Mouse (Mus musculus): Measurements from ENCODE around the gene Plekha7. TPM values are rescaled to one million over a fixed set of nuclear protein-coding genes. Genes with fewer than 3 reads are reported as not detected.

Plekha7 gene
- polyA plus RNA-seq, 1 experiment from 2014 or later, result 6.5 TPM

GRCm38 (mm10) chr7:116308632-116308991 lies 436 bp upstream of the Plekha7 start:
- 0 out of 2 replicates have a peak, but pooled peaks have one; percentile 4 for ATAC-seq (ENCODE audit: low FRiP score)
- H3K36me3 ChIP-seq, result no peaks in the 10 kb centered on the region
- 0 out of 2 replicates have a peak overlapping the region, but pooled peaks have one; percentile 72 for H3K9ac ChIP-seq
- no peaks in the 10 kb centered on the region for H3K9me3 ChIP-seq
- 2% methylated on average over 15 of the region's 16 CpGs for WGBS
- peak overlapping the region; percentile 99 for H3K4me2 ChIP-seq
- H3K4me3 ChIP-seq, result peak overlapping the region; percentile 75
- H3K27me3 ChIP-seq, result peaks cover 34% of the 10 kb centered on the region
- H3K27ac ChIP-seq, result no peak overlapping the region
- peaks cover 26% of the 10 kb centered on the region for H3K4me1 ChIP-seq (replicated peaks)

- Histone ChIP-seq H3K4me3 (peak overlapping the region; percentile 75), H3K9me3 (no peaks in the 10 kb centered on the region), H3K27ac (peak overlapping the region; percentile 64; the same call in 1 of the 2 replicates), H3K4me2 (peak overlapping the region; percentile 99), H3K27me3 (peaks cover 34% of the 10 kb centered on the region), H3K9ac (peak overlapping the region; percentile 72), H3K4me1 (replicated peaks) (peaks cover 26% of the 10 kb centered on the region), H3K36me3 (no peaks in the 10 kb centered on the region)
- WGBS, result under 1% methylated on average over 49 of the region's 63 CpGs
- peak; percentile 86 for ATAC-seq (ENCODE audit: low FRiP score)
Observed at GRCm38 (mm10) chr7:116307099-116307870, 891 bp downstream of the Plekha7 start.

GRCm38 (mm10) chr7:116306601-116307000 lies 1.6 kb downstream of the Plekha7 start:
- Histone ChIP-seq H3K27me3 (peaks cover 34% of the 10 kb centered on the region), H3K27ac (no peak overlapping the region), H3K9me3 (no peaks in the 10 kb centered on the region), H3K9ac (no peak overlapping the region), H3K4me1 (replicated peaks) (peaks cover 26% of the 10 kb centered on the region), H3K36me3 (no peaks in the 10 kb centered on the region), H3K4me2 (peak overlapping the region; percentile 99), H3K4me3 (peak overlapping the region; percentile 75)
- no peak for ATAC-seq (ENCODE audit: low FRiP score)
- WGBS, result 7% methylated on average over 5 of the region's 5 CpGs

GRCm38 (mm10) chr7:116301661-116302311 lies 6.4 kb downstream of the Plekha7 start:
- no peak overlapping the region for H3K4me3 ChIP-seq
- ATAC-seq (ENCODE audit: low FRiP score), result no peak
- H3K36me3 ChIP-seq, result no peaks in the 10 kb centered on the region
- no peak overlapping the region for H3K9ac ChIP-seq
- WGBS, result 94% methylated on average over 5 of the region's 5 CpGs
- peaks cover 17% of the 10 kb centered on the region for H3K27me3 ChIP-seq
- H3K27ac ChIP-seq, result no peak overlapping the region
- no peaks in the 10 kb centered on the region for H3K9me3 ChIP-seq
- H3K4me2 ChIP-seq, result no peak overlapping the region
- peaks cover 8% of the 10 kb centered on the region for H3K4me1 ChIP-seq (replicated peaks)

GRCm38 (mm10) chr7:116301144-116301543 lies 7.0 kb downstream of the Plekha7 start:
- WGBS, result 87% methylated on average over 4 of the region's 4 CpGs
- Histone ChIP-seq H3K27me3 (peaks cover 11% of the 10 kb centered on the region; the same call in 1 of the 2 replicates), H3K36me3 (no peaks in the 10 kb centered on the region), H3K27ac (no peak overlapping the region), H3K4me3 (no peak overlapping the region), H3K9me3 (no peaks in the 10 kb centered on the region), H3K9ac (no peak overlapping the region), H3K4me2 (no peak overlapping the region), H3K4me1 (replicated peaks) (peaks cover 5% of the 10 kb centered on the region; the same call in 1 of the 2 replicates)
- no peak for ATAC-seq (ENCODE audit: low FRiP score)

- Histone ChIP-seq H3K9ac (no peak overlapping the region), H3K4me3 (no peak overlapping the region), H3K36me3 (no peaks in the 10 kb centered on the region), H3K9me3 (no peaks in the 10 kb centered on the region), H3K4me2 (no peak overlapping the region), H3K27me3 (no peaks in the 10 kb centered on the region), H3K4me1 (replicated peaks) (peaks cover 16% of the 10 kb centered on the region), H3K27ac (no peak overlapping the region)
- WGBS, result 91% methylated on average over 2 of the region's 2 CpGs
- no peak for ATAC-seq (ENCODE audit: low FRiP score)
Observed at GRCm38 (mm10) chr7:116298851-116299250, 9.3 kb downstream of the Plekha7 start.

- WGBS, result 79% methylated on average over 10 of the region's 10 CpGs
- no peaks in the 10 kb centered on the region for H3K9me3 ChIP-seq
Observed at GRCm38 (mm10) chr7:116298389-116298788, 9.8 kb downstream of the Plekha7 start.

GRCm38 (mm10) chr7:116294961-116295360 lies 13.2 kb downstream of the Plekha7 start:
- H3K4me1 ChIP-seq (replicated peaks), result peaks cover 16% of the 10 kb centered on the region

More at GRCm38 (mm10) chr7:116298389-116298788, 9.8 kb downstream of the Plekha7 start:
- H3K4me2 ChIP-seq, result no peak overlapping the region
- H3K27me3 ChIP-seq, result no peaks in the 10 kb centered on the region
- H3K27ac ChIP-seq, result no peak overlapping the region
- no peak overlapping the region for H3K4me3 ChIP-seq
- H3K9ac ChIP-seq, result no peak overlapping the region
- no peak for ATAC-seq (ENCODE audit: low FRiP score)
- no peaks in the 10 kb centered on the region for H3K36me3 ChIP-seq
- peaks cover 16% of the 10 kb centered on the region for H3K4me1 ChIP-seq (replicated peaks)

GRCm38 (mm10) chr7:116292377-116292776 lies 15.8 kb downstream of the Plekha7 start:
- Histone ChIP-seq H3K36me3 (no peaks in the 10 kb centered on the region), H3K27ac (no peak overlapping the region), H3K4me1 (replicated peaks) (peaks cover 11% of the 10 kb centered on the region), H3K9me3 (no peaks in the 10 kb centered on the region), H3K4me3 (no peak overlapping the region), H3K27me3 (no peaks in the 10 kb centered on the region), H3K4me2 (no peak overlapping the region), H3K9ac (no peak overlapping the region)
- WGBS, result 51% methylated on average over 5 of the region's 5 CpGs
- ATAC-seq (ENCODE audit: low FRiP score), result no peak

More at GRCm38 (mm10) chr7:116294961-116295360, 13.2 kb downstream of the Plekha7 start:
- WGBS, result 71% methylated on average over 3 of the region's 3 CpGs
- Histone ChIP-seq H3K9me3 (no peaks in the 10 kb centered on the region), H3K27ac (no peak overlapping the region), H3K9ac (no peak overlapping the region), H3K27me3 (no peaks in the 10 kb centered on the region), H3K4me2 (no peak overlapping the region), H3K4me3 (no peak overlapping the region), H3K36me3 (no peaks in the 10 kb centered on the region)
- no peak for ATAC-seq (ENCODE audit: low FRiP score)

- Histone ChIP-seq H3K27ac (no peak overlapping the region), H3K4me2 (no peak overlapping the region), H3K9ac (no peak overlapping the region), H3K27me3 (no peaks in the 10 kb centered on the region), H3K4me1 (replicated peaks) (peaks cover 11% of the 10 kb centered on the region), H3K4me3 (no peak overlapping the region), H3K36me3 (no peaks in the 10 kb centered on the region), H3K9me3 (no peaks in the 10 kb centered on the region)
- no peak for ATAC-seq (ENCODE audit: low FRiP score)
- WGBS, result 93% methylated on average over 1 of the region's 1 CpGs
Observed at GRCm38 (mm10) chr7:116290559-116290958, 17.6 kb downstream of the Plekha7 start.

- H3K4me1 ChIP-seq (replicated peaks), result peaks cover 10% of the 10 kb centered on the region
- H3K27me3 ChIP-seq, result no peaks in the 10 kb centered on the region
- H3K4me3 ChIP-seq, result no peak overlapping the region
- no peak overlapping the region for H3K27ac ChIP-seq
- H3K9me3 ChIP-seq, result no peaks in the 10 kb centered on the region
- no peak overlapping the region for H3K9ac ChIP-seq
- H3K4me2 ChIP-seq, result no peak overlapping the region
- H3K36me3 ChIP-seq, result no peaks in the 10 kb centered on the region
- 92% methylated on average over 3 of the region's 3 CpGs for WGBS
- no peak for ATAC-seq (ENCODE audit: low FRiP score)
Observed at GRCm38 (mm10) chr7:116288996-116289395, 19.2 kb downstream of the Plekha7 start.

GRCm38 (mm10) chr7:116287959-116288358 lies 20.2 kb downstream of the Plekha7 start:
- Histone ChIP-seq H3K36me3 (no peaks in the 10 kb centered on the region), H3K4me2 (no peak overlapping the region), H3K4me1 (replicated peaks) (peaks cover 17% of the 10 kb centered on the region), H3K9ac (no peak overlapping the region), H3K4me3 (no peak overlapping the region), H3K27me3 (no peaks in the 10 kb centered on the region), H3K27ac (no peak overlapping the region), H3K9me3 (no peaks in the 10 kb centered on the region)
- WGBS, result 90% methylated on average over 5 of the region's 5 CpGs
- no peak for ATAC-seq (ENCODE audit: low FRiP score)

Measured in hindbrain, embryonic 13.5 days (tissue).